Mouse (Mus musculus) ES-Bruce4 (cell line): ENCODE results near the gene Gm17651. TPM values are rescaled to one million over a fixed set of nuclear protein-coding genes. Genes with fewer than 3 reads are reported as not detected.

Experiments
- H3K27ac ChIP-seq: 2 replicates; pipeline ENCODE4 v1.5.1; 2012; ENCODE audit warnings: low read length, inconsistent platforms; ENCODE audit not compliant: insufficient read depth
- H3K27me3 ChIP-seq: 2 replicates; pipeline ENCODE4 v1.6.1; 2012; ENCODE audit warnings: mild to moderate bottlenecking, low read length, inconsistent platforms; ENCODE audit not compliant: control insufficient read depth, poor library complexity, insufficient read depth, severe bottlenecking
- H3K36me3 ChIP-seq: 2 replicates; pipeline ENCODE4 v1.6.1; 2012; ENCODE audit warnings: inconsistent platforms, mild to moderate bottlenecking, low read length, moderate library complexity; ENCODE audit not compliant: control insufficient read depth, poor library complexity, insufficient read depth, severe bottlenecking
- H3K4me1 ChIP-seq: one replicate; pipeline ENCODE4 v1.8.1; 2011; ENCODE audit warnings: low read length; ENCODE audit not compliant: control insufficient read depth, insufficient read depth
- H3K4me3 ChIP-seq: 2 replicates; pipeline ENCODE4 v1.5.1; 2011; ENCODE audit warnings: low read depth, mild to moderate bottlenecking, low read length
- H3K9ac ChIP-seq: 2 replicates; pipeline ENCODE4 v1.6.1; 2012; ENCODE audit warnings: low read depth, mild to moderate bottlenecking, inconsistent platforms; ENCODE audit not compliant: poor library complexity, severe bottlenecking
- H3K9me3 ChIP-seq: replicated peaks from 2 replicates; pipeline ENCODE4 v1.6.1; 2012; ENCODE audit warnings: mild to moderate bottlenecking, low read length, inconsistent platforms; ENCODE audit not compliant: control insufficient read depth, poor library complexity, insufficient read depth, severe bottlenecking
- CTCF ChIP-seq: IDR thresholded peaks from one replicate; pipeline ENCODE4 v1.8.1; 2011; ENCODE audit warnings: low read depth, low read length
- EP300 ChIP-seq: IDR thresholded peaks from 2 replicates; pipeline ENCODE4 v1.6.1; 2011; ENCODE audit warnings: low read depth, low read length; ENCODE audit not compliant: insufficient read depth
- POLR2A ChIP-seq: IDR thresholded peaks from one replicate; pipeline ENCODE4 v1.8.1; 2011; ENCODE audit warnings: low read length; ENCODE audit not compliant: insufficient read depth
- polyA plus RNA-seq: library from polyadenylated mRNA; stranded (reverse); fragments of >200 nt; gene quantifications from 2 replicates; pipeline ENCODE4 v1.2.4, GENCODE M21; 2011; ENCODE audit warnings: low read depth; ENCODE audit not compliant: missing spikeins, insufficient read depth, insufficient read length

Gene Gm17651
- polyA plus RNA-seq, 1 experiment: not detected

DNA sequence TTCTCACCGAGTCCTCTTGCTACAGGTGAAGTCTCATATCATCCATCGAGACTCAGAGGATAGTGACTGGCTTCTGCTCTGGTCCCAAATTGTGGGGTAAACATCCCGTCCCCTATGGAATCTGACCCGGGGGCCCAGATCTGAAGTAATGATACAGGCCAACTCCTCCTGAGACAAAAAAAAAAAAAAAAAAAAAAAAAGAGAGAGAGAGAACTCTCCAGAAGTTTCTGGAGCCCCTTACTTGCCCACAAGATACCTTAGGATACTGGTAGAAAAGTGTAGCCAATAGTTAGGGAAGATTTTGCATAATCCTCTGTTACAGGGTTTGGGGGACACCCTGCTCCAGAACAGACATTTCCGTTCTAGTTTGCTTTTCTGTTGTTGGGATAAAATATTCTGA lies 8.1 kb upstream of the Gm17651 start:
- Histone ChIP-seq H3K9ac (peak overlapping the region; percentile 6), H3K36me3 (no peaks in the 10 kb centered on the region), H3K4me1 (no peaks in the 10 kb centered on the region), H3K9me3 (no peaks in the 10 kb centered on the region), H3K27ac (no peak overlapping the region), H3K27me3 (no peaks in the 10 kb centered on the region), H3K4me3 (peak overlapping the region; percentile 46; the same call in 1 of the 2 replicates)
- TF ChIP-seq POLR2A: no peak
- no peak for TF ChIP-seq EP300
- no peak for TF ChIP-seq CTCF

DNA sequence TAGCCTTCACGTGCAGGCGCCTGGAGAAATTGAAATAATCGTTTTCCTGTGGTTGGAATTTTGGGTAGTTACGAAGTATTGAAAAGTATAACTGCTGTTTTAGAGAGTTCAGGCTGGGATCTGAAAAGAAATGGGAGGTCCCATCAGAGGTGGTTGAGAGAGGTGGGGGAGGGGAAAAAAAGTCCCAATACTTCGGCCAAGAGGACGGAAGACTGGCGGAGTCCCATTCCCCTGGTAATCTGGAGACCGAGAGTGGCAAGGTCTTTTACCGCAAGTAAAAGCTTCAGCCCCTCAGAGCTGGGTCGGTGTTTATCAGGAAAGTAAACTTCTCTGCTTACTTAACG lies 7.6 kb upstream of the Gm17651 start:
- no peaks in the 10 kb centered on the region for H3K4me1 ChIP-seq
- peak overlapping the region; percentile 46; the same call in 1 of the 2 replicates for H3K4me3 ChIP-seq
- TF ChIP-seq EP300 (no peak), POLR2A (no peak), CTCF (no peak)
- peak overlapping the region; percentile 6 for H3K9ac ChIP-seq
- no peaks in the 10 kb centered on the region for H3K27me3 ChIP-seq
- H3K27ac ChIP-seq: no peak overlapping the region
- H3K9me3 ChIP-seq: no peaks in the 10 kb centered on the region
- H3K36me3 ChIP-seq: no peaks in the 10 kb centered on the region

GRCm38 (mm10) chr3:97681321-97682158 lies 7.0 kb upstream of the Gm17651 start:
- Histone ChIP-seq H3K27me3 (no peaks in the 10 kb centered on the region), H3K27ac (no peak overlapping the region)

GRCm38 (mm10) chr3:97680631-97681320 lies 6.3 kb upstream of the Gm17651 start:
- no peaks in the 10 kb centered on the region for H3K9me3 ChIP-seq
- H3K9ac ChIP-seq: no peak overlapping the region
- H3K36me3 ChIP-seq: no peaks in the 10 kb centered on the region
- no peak overlapping the region for H3K27ac ChIP-seq
- no peaks in the 10 kb centered on the region for H3K27me3 ChIP-seq
- peak overlapping the region; percentile 53 for H3K4me3 ChIP-seq
- H3K4me1 ChIP-seq: no peaks in the 10 kb centered on the region
- TF ChIP-seq POLR2A (no peak), CTCF (peak; percentile 89), EP300 (no peak)

More at GRCm38 (mm10) chr3:97681321-97682158, 7.0 kb upstream of the Gm17651 start:
- peak overlapping the region; percentile 53 for H3K4me3 ChIP-seq
- H3K4me1 ChIP-seq: no peaks in the 10 kb centered on the region
- H3K36me3 ChIP-seq: no peaks in the 10 kb centered on the region
- TF ChIP-seq POLR2A (no peak), CTCF (peak; percentile 51)
- H3K9me3 ChIP-seq: no peaks in the 10 kb centered on the region
- peak overlapping the region; percentile 6 for H3K9ac ChIP-seq

DNA sequence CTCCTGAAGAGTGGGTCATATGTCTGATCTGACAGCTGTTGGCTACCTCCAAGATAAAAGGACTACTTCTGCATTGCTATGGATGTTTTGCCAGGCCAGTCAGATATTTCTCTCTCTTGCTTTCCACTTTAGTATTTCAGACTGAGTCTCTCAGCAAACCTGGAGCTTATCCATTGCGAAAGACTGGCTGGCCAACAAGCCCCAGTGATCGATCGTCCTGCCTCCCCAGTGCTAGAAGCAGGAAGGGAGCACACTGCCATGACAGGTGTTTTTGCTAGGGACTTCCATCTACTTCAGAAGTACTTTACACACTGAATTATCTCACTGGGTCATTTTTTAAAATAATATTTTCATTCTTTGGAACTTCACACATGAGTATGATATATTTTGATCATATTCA lies 3.9 kb upstream of the Gm17651 start:
- H3K36me3 ChIP-seq: no peaks in the 10 kb centered on the region
- no peak overlapping the region for H3K9ac ChIP-seq
- TF ChIP-seq CTCF (no peak), POLR2A (no peak), EP300 (no peak)
- no peaks in the 10 kb centered on the region for H3K4me1 ChIP-seq
- H3K9me3 ChIP-seq: no peaks in the 10 kb centered on the region
- H3K27me3 ChIP-seq: no peaks in the 10 kb centered on the region
- no peak overlapping the region for H3K4me3 ChIP-seq
- H3K27ac ChIP-seq: no peak overlapping the region

DNA sequence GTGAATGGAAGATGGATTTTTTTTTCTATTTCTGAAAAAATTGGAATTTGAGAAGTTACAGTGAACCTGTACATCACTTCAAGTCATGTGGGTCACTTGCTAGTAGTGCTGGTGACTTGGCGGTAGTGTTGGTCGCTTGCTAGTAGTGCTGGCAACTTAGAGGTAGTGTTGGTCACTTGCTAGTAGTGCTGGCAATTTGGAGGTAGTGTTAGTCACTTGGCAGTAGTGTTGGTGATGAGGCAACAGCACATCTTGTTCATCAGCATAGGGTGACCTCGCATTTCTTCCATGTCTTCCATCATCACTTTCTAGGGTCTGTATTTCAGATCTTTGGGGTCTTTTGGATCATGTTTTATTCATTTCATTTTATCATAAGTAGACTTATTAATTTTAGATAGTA lies 1.6 kb upstream of the Gm17651 start:
- Histone ChIP-seq H3K27ac (no peak overlapping the region), H3K4me3 (no peak overlapping the region), H3K4me1 (no peaks in the 10 kb centered on the region), H3K27me3 (no peaks in the 10 kb centered on the region), H3K9me3 (no peaks in the 10 kb centered on the region), H3K36me3 (no peaks in the 10 kb centered on the region), H3K9ac (no peak overlapping the region)
- TF ChIP-seq EP300 (no peak), CTCF (no peak), POLR2A (no peak)
